Mouse (Mus musculus): ENCODE results near the gene Dusp13. TPM values are rescaled to one million over a fixed set of nuclear protein-coding genes. Genes with fewer than 3 reads are reported as not detected.

Gene Dusp13
- polyA plus RNA-seq, 2 experiments from 2014 or later: not detected

GRCm38 (mm10) chr14:21747436-21748141 lies 3.4 kb downstream of the Dusp13 start:
- no peak for ATAC-seq

- ATAC-seq: no peak
Measured at GRCm38 (mm10) chr14:21746846-21747245, 4.1 kb downstream of the Dusp13 start.

DNA sequence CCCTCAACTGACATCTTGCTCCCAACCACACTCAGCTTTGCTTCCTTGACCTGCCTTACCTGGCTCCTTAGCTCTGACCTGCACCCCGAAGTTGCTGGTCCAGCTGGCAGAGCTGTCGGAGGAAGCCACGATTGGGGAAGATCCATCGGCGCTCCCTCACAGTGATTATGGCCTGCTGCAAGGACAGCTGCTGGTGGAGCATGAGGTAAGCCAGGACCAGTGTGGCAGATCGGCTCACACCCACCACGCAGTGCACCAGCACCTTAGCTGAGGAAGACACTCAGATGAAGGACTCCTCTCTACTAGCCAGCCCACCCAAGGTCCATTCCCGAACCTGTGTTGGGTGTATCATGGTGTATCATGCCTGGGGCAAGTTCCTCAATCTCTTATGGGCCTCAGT lies 4.7 kb downstream of the Dusp13 start:
- no peak for ATAC-seq

GRCm38 (mm10) chr14:21745149-21745548 lies 5.8 kb downstream of the Dusp13 start:
- ATAC-seq: no peak

DNA sequence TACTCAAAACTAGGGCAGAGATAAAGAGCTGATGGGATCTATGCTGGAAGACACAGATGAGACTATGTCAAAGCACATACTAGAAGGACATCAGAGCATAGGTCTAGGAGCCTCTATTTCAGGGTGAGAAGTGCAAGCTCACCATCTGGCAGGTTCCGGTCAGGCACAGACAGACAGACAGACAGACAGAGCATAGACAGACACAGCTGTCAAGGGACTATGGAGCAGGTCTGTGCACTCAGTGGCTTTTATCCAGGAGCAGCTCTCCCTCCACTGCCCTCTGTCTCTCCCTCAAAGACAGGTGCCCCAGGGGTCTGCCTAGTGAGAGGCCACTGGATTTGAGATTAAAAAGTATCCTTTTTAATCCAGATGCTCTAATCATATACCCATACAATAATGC lies 6.8 kb downstream of the Dusp13 start:
- ATAC-seq: no peak

- no peak for ATAC-seq
Measured at GRCm38 (mm10) chr14:21742441-21742840, 8.5 kb downstream of the Dusp13 start.

GRCm38 (mm10) chr14:21741786-21742185 lies 9.2 kb downstream of the Dusp13 start:
- peak; percentile 86 for ATAC-seq

DNA sequence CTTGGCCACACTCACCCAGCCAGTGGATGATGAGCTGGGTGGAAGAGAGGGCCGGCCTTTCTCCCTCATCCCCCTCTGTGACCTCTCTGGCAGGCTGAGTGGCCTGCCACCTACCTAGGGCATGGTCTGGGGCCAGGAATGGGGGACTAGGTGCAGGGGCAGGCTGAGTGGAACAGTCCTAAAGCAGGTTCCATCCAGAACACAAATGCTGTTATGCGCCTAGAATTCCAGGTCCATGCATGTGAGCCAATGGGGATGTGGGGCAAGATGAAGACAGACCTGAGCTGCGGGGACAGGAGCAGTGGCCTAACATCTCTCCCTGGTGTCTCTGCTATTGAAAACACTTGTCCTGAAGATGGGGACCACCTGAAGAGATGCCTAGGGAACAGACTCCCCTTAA lies 9.7 kb downstream of the Dusp13 start:
- ATAC-seq: no peak

GRCm38 (mm10) chr14:21740345-21740744 lies 10.6 kb downstream of the Dusp13 start:
- no peak for ATAC-seq

DNA sequence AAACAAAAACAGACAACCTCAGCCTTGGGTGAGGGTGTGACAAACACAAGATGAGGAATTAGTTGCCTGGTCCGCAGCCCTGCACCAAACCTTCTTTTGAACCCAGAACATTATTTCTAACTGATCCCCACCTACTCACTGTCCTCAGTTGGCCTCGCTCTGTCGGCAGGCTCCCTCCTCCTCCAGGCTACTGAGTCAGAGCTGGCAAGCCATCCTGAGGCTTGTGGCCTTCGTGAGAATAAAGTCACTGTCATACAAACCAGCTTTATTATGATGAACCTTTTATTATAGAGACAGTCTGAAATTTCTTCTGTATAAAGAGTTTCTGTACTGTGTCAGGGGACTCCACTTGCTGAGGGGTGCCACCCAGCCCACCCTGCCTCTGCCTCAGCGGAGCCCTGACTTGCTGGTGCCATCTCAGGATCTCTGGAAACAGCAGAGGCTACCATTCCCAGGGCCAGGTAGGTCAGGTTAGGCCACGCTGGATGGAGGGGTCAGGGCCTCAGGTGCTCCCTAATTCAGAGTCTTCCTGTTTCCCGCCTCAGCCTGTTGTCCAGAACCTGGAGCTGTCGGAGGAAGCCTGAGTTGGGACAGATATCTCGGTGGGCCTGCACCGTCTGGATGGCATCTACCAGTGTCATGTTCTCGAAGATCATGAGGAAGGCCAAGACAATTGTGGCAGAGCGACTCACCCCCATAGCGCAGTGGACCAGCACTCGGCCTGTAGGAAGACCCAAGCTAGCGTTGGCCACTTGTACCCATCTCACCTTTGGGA lies 17.7 kb downstream of the Dusp13 start:
- ATAC-seq: no peak

GRCm38 (mm10) chr14:21729936-21730335 lies 21.0 kb downstream of the Dusp13 start:
- ATAC-seq: no peak

DNA sequence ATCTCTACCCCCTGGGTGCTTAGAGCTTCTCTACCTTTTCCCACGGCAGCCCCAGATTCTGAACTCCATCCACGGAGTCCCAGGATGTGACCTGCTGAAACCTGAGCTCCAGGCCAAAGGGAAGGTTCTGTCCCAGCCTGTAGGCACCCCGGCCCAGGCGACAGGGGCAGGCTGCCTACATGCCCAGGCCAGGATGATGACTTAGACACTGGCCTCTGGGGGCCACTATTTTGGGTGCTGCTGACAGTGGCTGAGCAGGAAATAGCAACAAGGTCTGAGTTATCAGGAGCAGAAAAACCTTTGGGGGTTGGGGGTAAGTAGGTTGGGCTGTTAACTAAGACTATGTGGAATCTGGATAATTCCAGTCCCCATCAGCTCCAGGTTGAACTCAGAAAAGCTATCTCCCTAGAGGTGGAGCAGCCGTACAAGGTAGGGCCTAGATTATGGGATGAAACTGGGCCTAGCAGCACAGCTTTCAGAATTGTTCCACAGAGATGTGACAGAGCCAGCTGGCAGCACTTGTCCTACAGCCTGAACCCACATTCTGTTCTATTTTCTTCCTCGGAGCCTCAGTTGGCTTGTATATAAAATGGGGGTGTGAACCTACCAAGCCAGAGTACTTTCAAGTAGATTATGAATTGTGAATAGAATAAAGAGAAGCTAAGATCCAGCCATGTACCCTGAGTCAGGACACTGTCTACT lies 21.8 kb downstream of the Dusp13 start:
- no peak for ATAC-seq

- ATAC-seq: no peak
Measured at GRCm38 (mm10) chr14:21722021-21722698, 28.8 kb downstream of the Dusp13 start.

GRCm38 (mm10) chr14:21720430-21721205 lies 30.4 kb downstream of the Dusp13 start:
- no peak for ATAC-seq

GRCm38 (mm10) chr14:21719646-21720383 lies 31.2 kb downstream of the Dusp13 start:
- no peak for ATAC-seq

DNA sequence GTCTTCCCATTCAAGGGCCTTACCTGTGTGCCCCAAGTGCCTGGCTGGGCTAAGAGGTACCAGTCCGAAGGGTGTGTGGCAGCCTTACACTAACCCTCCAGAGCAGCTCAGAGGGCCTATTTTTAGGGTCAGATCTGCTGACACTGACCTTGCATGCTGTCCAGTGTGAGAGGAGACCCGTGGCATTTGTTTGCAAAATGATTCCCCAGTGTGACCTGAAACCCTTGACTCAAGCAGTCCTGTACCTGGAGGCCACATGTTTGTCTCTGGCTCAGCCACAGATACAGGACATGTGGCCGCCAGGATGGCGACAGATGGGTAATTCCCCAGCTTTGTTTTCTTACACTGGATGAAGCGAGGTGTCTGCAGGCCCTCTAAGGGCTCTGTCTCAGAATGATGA lies 36.5 kb downstream of the Dusp13 start, which contains the start of gene Dupd1:
Gene Dupd1 (minus strand): TSS at position 91 of the 400 bp plus-strand sequence.
- no peak for ATAC-seq

DNA sequence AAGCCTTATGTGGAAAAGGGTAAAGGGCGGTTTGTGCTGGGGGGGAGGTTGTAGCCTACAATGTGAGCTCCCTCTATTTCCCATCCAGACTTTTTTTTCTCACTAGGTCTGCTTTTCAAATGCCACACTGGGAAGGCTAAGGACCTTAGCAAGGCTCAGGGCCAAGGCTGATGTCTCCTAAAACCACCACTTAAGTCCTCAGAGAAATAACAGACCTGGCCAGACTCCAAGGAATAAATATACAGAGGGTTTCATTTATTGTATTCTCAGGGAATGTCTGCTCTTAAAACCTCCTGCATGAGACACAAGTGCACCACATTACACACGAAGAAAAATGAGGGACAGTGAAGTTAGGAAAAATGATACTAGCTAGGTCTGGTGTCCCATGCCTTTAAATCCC lies 39.8 kb downstream of the Dusp13 start:
- no peak for ATAC-seq

GRCm38 (mm10) chr14:21709545-21709944 lies 41.4 kb downstream of the Dusp13 start:
- ATAC-seq: no peak

GRCm38 (mm10) chr14:21706759-21707571 lies 44.0 kb downstream of the Dusp13 start:
- ATAC-seq: no peak

DNA sequence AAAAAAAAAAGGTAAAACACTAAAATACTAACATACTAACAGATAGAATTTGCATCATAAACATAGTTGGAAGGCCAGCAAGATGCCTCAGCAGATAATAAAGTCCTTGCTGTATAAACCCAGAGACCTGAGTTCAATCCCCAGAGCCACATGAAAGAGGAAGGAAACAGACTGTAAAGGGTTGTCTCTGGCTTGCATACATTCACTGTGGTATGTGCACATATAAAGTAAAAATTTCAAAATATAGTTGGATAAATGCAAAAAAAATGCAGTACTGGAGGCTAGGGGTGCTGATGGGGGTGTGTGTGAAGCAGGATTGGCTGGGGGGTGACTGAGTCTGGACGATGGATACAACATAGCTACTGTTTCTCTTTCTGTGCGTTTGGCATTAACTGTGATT lies 45.5 kb downstream of the Dusp13 start:
- no peak for ATAC-seq

All from activated CD4-positive, CD25-positive, alpha-beta regulatory T cell, adult 4 months (primary cell).